Mouse (Mus musculus) intestine, embryonic 16.5 days (tissue): ENCODE data around the gene Car8. TPM values are rescaled to one million over a fixed set of nuclear protein-coding genes. Genes with fewer than 3 reads are reported as not detected.

Experiments used
- ATAC-seq: fragments of 200-750 bp; cut with Nextera tagmentation; 2 replicates; pipeline ENCODE4 v1.8.0; 2017; ENCODE audit warnings: moderate TSS enrichment, moderate library complexity
- H3K27ac ChIP-seq: fragments of 300-500 bp; sonication (generic); 2 replicates; pipeline ENCODE4 v1.5.1; 2014; ENCODE audit warnings: mild to moderate bottlenecking, low read length
- H3K27me3 ChIP-seq: fragments of 300-500 bp; sonication (generic); replicated peaks from 2 replicates; pipeline ENCODE4 v1.6.1; 2014; ENCODE audit warnings: low read length, control low read depth, mixed read lengths; ENCODE audit not compliant: control insufficient read depth, insufficient read depth
- H3K36me3 ChIP-seq: fragments of 300-500 bp; sonication (generic); 2 replicates; pipeline ENCODE4 v1.6.1; 2014; ENCODE audit warnings: low read length, control low read depth; ENCODE audit not compliant: control insufficient read depth, insufficient read depth
- H3K4me1 ChIP-seq: fragments of 300-500 bp; sonication (generic); 2 replicates; pipeline ENCODE4 v1.6.1; 2014; ENCODE audit warnings: low read length, control low read depth, mixed read lengths; ENCODE audit not compliant: control insufficient read depth, insufficient read depth
- H3K4me2 ChIP-seq: fragments of 300-500 bp; sonication (generic); 2 replicates; pipeline ENCODE4 v1.6.1; 2014; ENCODE audit warnings: low read depth, low read length, control low read depth
- H3K4me3 ChIP-seq: fragments of 300-500 bp; sonication (generic); 2 replicates; pipeline ENCODE4 v1.5.1; 2014; ENCODE audit warnings: mild to moderate bottlenecking, low read length
- H3K9ac ChIP-seq: fragments of 300-500 bp; sonication (generic); 2 replicates; pipeline ENCODE4 v1.6.1; 2014; ENCODE audit warnings: low read depth, low read length
- H3K9me3 ChIP-seq: fragments of 300-500 bp; sonication (generic); 2 replicates; pipeline ENCODE4 v1.6.1; 2016; ENCODE audit warnings: low read length, control low read depth; ENCODE audit not compliant: control insufficient read depth
- WGBS: fragments of 180-500 bp; shearing (Covaris S2); extraction: QIAGEN DNeasy Blood & Tissue Kit; methylation state at CpG from one replicate; pipeline ENCODE4 v1.1.7; 2014; 5-methylcytosine and 5-hydroxymethylcytosine counted together
- polyA plus RNA-seq: library from polyadenylated mRNA; unstranded; fragments of >200 nt; fragmentation: Nextera tagmentation; extraction: Ambion mirVana; gene quantifications from 2 replicates; pipeline ENCODE4 v1.2.1, GENCODE M21; 2015

Gene Car8
- 54.2 TPM in 2 replicates for polyA plus RNA-seq

GRCm38 (mm10) chr4:8238560-8239305 lies at the start of gene Car8:
Gene Car8 (minus strand): TSS chr4:8239041.
- ATAC-seq = peak; percentile 93
- H3K27ac ChIP-seq = peak within 1 kb of the TSS; percentile 63
- no peaks in the 10 kb centered on the region for H3K36me3 ChIP-seq
- peak within 1 kb of the TSS; percentile 95 for H3K4me2 ChIP-seq
- peak within 1 kb of the TSS; percentile 83 for H3K4me3 ChIP-seq
- 1% methylated on average over 49 of the region's 49 CpGs for WGBS
- 0 out of 2 replicates have a peak, but pooled peaks cover 3% of the 10 kb centered on the region for H3K4me1 ChIP-seq
- H3K27me3 ChIP-seq = no peaks in the 10 kb centered on the region
- peak within 1 kb of the TSS; percentile 88 for H3K9ac ChIP-seq
- no peaks in the 10 kb centered on the region for H3K9me3 ChIP-seq

GRCm38 (mm10) chr4:8284934-8285333 lies 46.1 kb upstream of the Car8 start:
- H3K9me3 ChIP-seq = no peaks in the 10 kb centered on the region
- no peaks in the 10 kb centered on the region for H3K36me3 ChIP-seq
- H3K27me3 ChIP-seq = no peaks in the 10 kb centered on the region
- no peak overlapping the region for H3K27ac ChIP-seq
- H3K4me2 ChIP-seq = no peak overlapping the region
- H3K4me1 ChIP-seq = no peaks in the 10 kb centered on the region
- no peak overlapping the region for H3K9ac ChIP-seq
- no peak for ATAC-seq
- no peak overlapping the region for H3K4me3 ChIP-seq
- 83% methylated on average over 1 of the region's 1 CpGs for WGBS

DNA sequence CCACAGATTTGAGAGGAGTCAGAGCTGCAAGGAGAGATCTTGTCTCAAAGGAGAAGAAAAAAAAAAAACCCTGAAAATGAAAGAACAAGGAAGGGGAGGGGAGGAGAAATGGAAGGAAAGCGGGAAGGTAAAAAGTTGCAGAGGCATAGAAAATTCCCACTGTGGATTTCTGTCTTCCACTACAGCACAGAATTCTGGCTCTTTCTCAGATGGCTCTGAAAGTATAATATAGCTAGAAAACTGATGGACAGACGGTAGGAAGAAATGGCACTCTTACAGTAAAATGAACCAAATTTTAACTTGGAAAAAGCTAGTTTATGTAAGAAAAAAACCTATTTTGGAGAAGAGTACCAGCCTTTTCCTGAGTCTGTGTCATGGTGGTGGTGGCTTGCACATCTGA lies 39.3 kb upstream of the Car8 start:
- no peaks in the 10 kb centered on the region for H3K9me3 ChIP-seq
- ATAC-seq = no peak
- 94% methylated on average over 2 of the region's 2 CpGs for WGBS
- H3K36me3 ChIP-seq = no peaks in the 10 kb centered on the region
- no peaks in the 10 kb centered on the region for H3K4me1 ChIP-seq
- H3K27ac ChIP-seq = no peak overlapping the region
- H3K4me3 ChIP-seq = no peak overlapping the region
- no peak overlapping the region for H3K9ac ChIP-seq
- H3K4me2 ChIP-seq = no peak overlapping the region
- no peaks in the 10 kb centered on the region for H3K27me3 ChIP-seq

- Histone ChIP-seq H3K9ac (no peak overlapping the region), H3K9me3 (no peaks in the 10 kb centered on the region), H3K27me3 (no peaks in the 10 kb centered on the region), H3K4me2 (no peak overlapping the region), H3K4me3 (no peak overlapping the region), H3K36me3 (no peaks in the 10 kb centered on the region), H3K4me1 (peaks cover 5% of the 10 kb centered on the region; the same call in 1 of the 2 replicates), H3K27ac (no peak overlapping the region)
- WGBS = 92% methylated on average over 3 of the region's 3 CpGs
- ATAC-seq = no peak
These were observed 11.0 kb upstream of the Car8 start for GRCm38 (mm10) chr4:8249805-8250204.

DNA sequence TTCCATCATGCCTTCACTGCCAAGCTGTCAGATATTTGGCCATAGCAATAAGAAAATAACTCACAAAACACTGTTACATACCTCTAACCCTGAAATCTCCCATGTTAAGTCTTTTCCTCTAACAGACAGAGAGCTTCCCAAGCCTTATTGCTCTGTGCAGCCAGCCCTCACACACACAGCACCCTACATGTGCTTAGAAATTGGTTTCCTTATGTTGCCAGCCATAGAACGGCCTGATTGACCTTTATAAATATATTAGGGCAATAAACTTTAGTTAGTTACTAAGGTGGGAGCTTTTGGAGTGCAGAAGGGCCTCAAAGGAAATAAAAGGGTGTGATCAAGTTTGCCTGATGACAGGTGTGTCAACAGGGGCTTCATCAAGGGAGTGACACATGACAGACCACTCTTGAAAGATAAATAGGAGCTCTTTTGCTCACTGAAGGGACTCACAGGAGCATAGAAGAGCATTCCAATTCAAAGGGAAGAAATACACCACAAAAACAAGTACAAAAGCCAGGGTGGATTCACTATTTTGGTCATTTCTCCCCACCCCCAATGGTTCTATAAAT lies 6.7 kb upstream of the Car8 start:
- no peak overlapping the region for H3K9ac ChIP-seq
- no peak overlapping the region; the same call in 1 of the 2 replicates for H3K27ac ChIP-seq
- H3K9me3 ChIP-seq = no peaks in the 10 kb centered on the region
- H3K4me3 ChIP-seq = no peak overlapping the region
- peak; percentile 90 for ATAC-seq
- no peak overlapping the region for H3K4me2 ChIP-seq
- 43% methylated on average over 1 of the region's 1 CpGs for WGBS
- no peaks in the 10 kb centered on the region for H3K27me3 ChIP-seq
- H3K36me3 ChIP-seq = no peaks in the 10 kb centered on the region
- peaks cover 5% of the 10 kb centered on the region; the same call in 1 of the 2 replicates for H3K4me1 ChIP-seq

GRCm38 (mm10) chr4:8245062-8245461 lies 6.2 kb upstream of the Car8 start:
- no peak overlapping the region for H3K4me2 ChIP-seq

GRCm38 (mm10) chr4:8239699-8240098 lies 858 bp upstream of the Car8 start:
- Histone ChIP-seq H3K4me3 (no peak overlapping the region), H3K4me1 (0 out of 2 replicates have a peak, but pooled peaks cover 3% of the 10 kb centered on the region), H3K27me3 (no peaks in the 10 kb centered on the region), H3K9ac (no peak overlapping the region), H3K36me3 (no peaks in the 10 kb centered on the region), H3K9me3 (no peaks in the 10 kb centered on the region), H3K27ac (no peak overlapping the region), H3K4me2 (peak overlapping the region; percentile 95)
- WGBS = 50% methylated on average over 11 of the region's 11 CpGs
- peak; percentile 22; the same call in 1 of the 2 replicates for ATAC-seq

More at GRCm38 (mm10) chr4:8245062-8245461, 6.2 kb upstream of the Car8 start:
- H3K9ac ChIP-seq = no peak overlapping the region
- H3K4me1 ChIP-seq = peaks cover 5% of the 10 kb centered on the region; the same call in 1 of the 2 replicates
- H3K27ac ChIP-seq = no peak overlapping the region
- no peaks in the 10 kb centered on the region for H3K27me3 ChIP-seq
- WGBS = 64% methylated on average over 3 of the region's 3 CpGs
- H3K4me3 ChIP-seq = no peak overlapping the region
- peak; percentile 37 for ATAC-seq
- H3K9me3 ChIP-seq = no peaks in the 10 kb centered on the region
- H3K36me3 ChIP-seq = no peaks in the 10 kb centered on the region

- Histone ChIP-seq H3K4me3 (peak overlapping the region; percentile 83), H3K27ac (peak overlapping the region; percentile 63), H3K9ac (peak overlapping the region; percentile 88), H3K4me2 (peak overlapping the region; percentile 95), H3K4me1 (0 out of 2 replicates have a peak, but pooled peaks cover 3% of the 10 kb centered on the region), H3K36me3 (no peaks in the 10 kb centered on the region), H3K27me3 (no peaks in the 10 kb centered on the region), H3K9me3 (no peaks in the 10 kb centered on the region)
- peak; percentile 82 for ATAC-seq
- 17% methylated on average over 11 of the region's 11 CpGs for WGBS
These were observed 447 bp upstream of the Car8 start for GRCm38 (mm10) chr4:8239306-8239670.

DNA sequence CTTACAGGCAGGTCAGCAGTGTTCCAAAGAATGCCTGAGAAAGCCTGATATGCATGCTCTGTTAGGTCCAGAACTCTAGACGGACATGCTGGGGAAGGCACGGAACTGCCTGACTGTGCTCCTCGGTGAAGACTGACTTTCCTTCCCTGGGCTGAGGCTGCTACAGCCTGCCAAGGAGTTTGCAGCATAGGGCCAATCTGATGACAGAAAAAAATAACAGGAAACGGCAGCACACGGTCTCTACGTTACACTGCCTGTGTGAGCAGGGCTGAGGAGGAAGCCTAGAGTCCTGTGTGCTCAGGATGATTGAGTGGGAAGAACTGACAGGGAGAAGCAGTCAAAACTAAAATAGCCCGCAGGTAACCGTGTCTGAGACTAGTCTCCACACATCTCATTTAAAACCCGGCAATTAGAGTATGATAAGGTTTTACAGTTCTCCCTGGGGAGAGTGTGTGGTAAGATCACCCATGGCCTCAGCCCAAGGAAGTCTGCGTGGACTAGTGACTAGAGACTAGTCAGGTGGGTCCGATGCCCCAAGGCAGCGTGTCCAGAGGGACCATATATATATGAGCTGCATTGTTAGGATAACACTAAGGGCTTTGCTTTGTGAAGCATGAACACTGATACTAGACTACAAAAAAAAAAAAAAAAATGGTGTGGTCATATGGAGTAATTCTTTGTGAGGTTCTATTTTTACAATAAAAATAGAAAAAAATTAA lies 6.3 kb downstream of the Car8 start:
- Histone ChIP-seq H3K27ac (peak overlapping the region; percentile 75), H3K4me3 (no peak overlapping the region), H3K4me2 (no peak overlapping the region), H3K9ac (no peak overlapping the region), H3K9me3 (no peaks in the 10 kb centered on the region), H3K4me1 (peaks cover 9% of the 10 kb centered on the region; the same call in 1 of the 2 replicates), H3K27me3 (no peaks in the 10 kb centered on the region), H3K36me3 (no peaks in the 10 kb centered on the region)
- WGBS = 44% methylated on average over 12 of the region's 12 CpGs
- peak; percentile 58 for ATAC-seq
